Mouse (Mus musculus) spleen, postnatal 36 days (tissue): ENCODE results near the gene Cux1.

Experiments used
- DNase-seq, 2 experiments: peaks; one replicate each; pipeline ENCODE4 v3.0.0; 2022; ENCODE audit warnings: low spot score in 2 of 2, mixed read lengths in 1 of 2

The Cux1 gene

DNA sequence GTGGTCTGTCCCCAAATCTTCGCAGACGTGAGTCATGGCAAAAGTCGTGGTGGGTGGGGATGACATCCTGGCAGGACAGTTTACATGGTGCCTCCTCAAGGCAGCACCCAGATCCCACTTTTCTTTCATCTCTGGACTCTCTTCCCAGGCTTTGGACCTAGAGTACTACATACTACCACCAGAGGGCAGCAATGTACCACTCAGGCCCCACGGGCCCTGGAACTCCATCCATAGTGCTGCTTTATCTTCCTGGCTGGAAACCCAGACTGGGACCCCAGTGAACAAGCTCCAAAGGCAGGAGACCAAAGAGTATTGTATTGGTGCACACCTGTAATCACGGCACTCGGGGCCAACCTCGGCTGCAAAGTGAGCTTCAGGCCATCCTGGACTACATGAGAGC lies 365.5 kb downstream of the Cux1 start:
- peak in 1 of 2 experiments; percentile 34 for DNase-seq

DNA sequence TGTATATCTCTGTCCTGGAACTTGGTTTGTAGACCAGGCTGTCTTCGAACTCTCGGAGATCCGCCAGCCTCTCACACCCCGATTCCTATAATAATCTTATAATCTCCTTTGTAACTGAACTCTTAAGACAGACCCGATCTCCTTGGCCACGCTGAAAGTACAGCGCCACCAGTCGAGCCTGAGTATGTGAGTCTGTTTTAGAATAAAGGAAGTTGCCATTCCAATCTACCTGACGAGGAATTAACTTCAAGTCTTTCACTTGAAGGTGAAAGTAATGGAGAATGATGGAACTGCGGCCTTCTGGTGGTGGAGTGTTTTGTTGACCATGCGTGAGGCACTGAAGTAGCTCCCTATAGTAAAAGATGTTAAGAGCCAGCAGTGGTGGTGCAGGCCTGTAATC lies 367.8 kb downstream of the Cux1 start:
- no peak for DNase-seq

GRCm38 (mm10) chr5:136198474-136199391 lies 368.6 kb downstream of the Cux1 start, which contains the start of gene Prkrip1:
TSS of gene Prkrip1 (minus strand) at chr5:136198963.
- DNase-seq: peak; percentile 91 to 94
